Mouse (Mus musculus) kidney, embryonic 16.5 days (tissue): Measurements from ENCODE around the gene A930004D18Rik. TPM values are rescaled to one million over a fixed set of nuclear protein-coding genes. Genes with fewer than 3 reads are reported as not detected.

Source experiments
- ATAC-seq: fragments of 200-750 bp; cut with Nextera tagmentation; 2 replicates; pipeline ENCODE4 v1.8.0; 2017; ENCODE audit warnings: moderate TSS enrichment; ENCODE audit not compliant: low FRiP score, low TSS enrichment
- H3K27ac ChIP-seq: fragments of 300-500 bp; sonication (generic); 2 replicates; pipeline ENCODE4 v1.5.1; 2014; ENCODE audit warnings: low read length
- H3K27me3 ChIP-seq: fragments of 300-500 bp; sonication (generic); 2 replicates; pipeline ENCODE4 v1.6.1; 2014; ENCODE audit warnings: low read length, control low read depth, mixed read lengths; ENCODE audit not compliant: insufficient read depth
- H3K36me3 ChIP-seq: fragments of 300-500 bp; sonication (generic); 2 replicates; pipeline ENCODE4 v1.6.1; 2014; ENCODE audit warnings: low read length, control low read depth, mixed read lengths; ENCODE audit not compliant: insufficient read depth
- H3K4me1 ChIP-seq: fragments of 300-500 bp; sonication (generic); 2 replicates; pipeline ENCODE4 v1.6.1; 2014; ENCODE audit warnings: low read length, control low read depth, mixed read lengths; ENCODE audit not compliant: insufficient read depth
- H3K4me2 ChIP-seq: fragments of 300-500 bp; sonication (generic); replicated peaks from 2 replicates; pipeline ENCODE4 v1.6.1; 2014; ENCODE audit warnings: low read depth, low read length
- H3K4me3 ChIP-seq: fragments of 300-500 bp; sonication (generic); 2 replicates; pipeline ENCODE4 v1.5.1; 2014; ENCODE audit warnings: mild to moderate bottlenecking, low read length
- H3K9ac ChIP-seq: fragments of 300-500 bp; sonication (generic); replicated peaks from 2 replicates; pipeline ENCODE4 v1.6.1; 2014; ENCODE audit warnings: low read length
- H3K9me3 ChIP-seq: fragments of 300-500 bp; sonication (generic); 2 replicates; pipeline ENCODE4 v1.6.1; 2016; ENCODE audit warnings: low read length, control low read depth
- WGBS: fragments of 180-500 bp; shearing (Covaris S2); extraction: QIAGEN DNeasy Blood & Tissue Kit; methylation state at CpG from one replicate; pipeline ENCODE4 v1.1.7; 2014; 5-methylcytosine and 5-hydroxymethylcytosine counted together
- polyA plus RNA-seq: library from polyadenylated mRNA; unstranded; fragments of >200 nt; fragmentation: Nextera tagmentation; extraction: Ambion mirVana; gene quantifications from 2 replicates; pipeline ENCODE4 v1.2.1, GENCODE M21; 2015

The A930004D18Rik gene
- polyA plus RNA-seq, result 14.1 and 16.2 TPM in 2 replicates

DNA sequence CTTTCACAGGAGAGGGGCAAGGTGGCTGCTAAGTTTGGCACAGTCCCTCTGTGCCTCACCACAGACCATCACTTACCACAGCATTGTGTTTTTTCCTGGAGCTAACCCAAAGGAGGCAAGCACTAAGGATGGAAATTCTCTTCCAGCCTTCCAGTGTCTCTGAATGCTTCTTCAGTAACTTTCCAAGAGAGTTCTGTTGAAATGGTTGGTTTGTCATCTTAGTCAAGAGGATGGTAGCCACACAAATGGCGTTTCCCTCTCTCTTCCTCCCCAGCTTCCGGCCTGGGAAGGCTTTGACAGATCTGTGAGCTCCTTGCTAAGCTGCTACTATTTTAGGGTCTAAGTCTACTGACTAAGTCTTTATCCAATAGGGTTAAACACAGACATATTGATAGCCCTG is at the start of gene A930004D18Rik:
Gene A930004D18Rik, minus strand, starts transcription at position 247 of the 400 bp plus-strand sequence.
- no peaks in the 10 kb centered on the region for H3K36me3 ChIP-seq
- WGBS, result 74% methylated on average over 2 of the region's 2 CpGs
- H3K27ac ChIP-seq, result no peak within 1 kb of the TSS; the same call in 1 of the 2 replicates
- H3K4me1 ChIP-seq, result peaks cover 66% of the 10 kb centered on the region
- no peak within 1 kb of the TSS for H3K9ac ChIP-seq
- no peak for ATAC-seq
- H3K4me2 ChIP-seq, result no peak within 1 kb of the TSS
- no peaks in the 10 kb centered on the region for H3K9me3 ChIP-seq
- H3K4me3 ChIP-seq, result no peak within 1 kb of the TSS
- H3K27me3 ChIP-seq, result no peaks in the 10 kb centered on the region

DNA sequence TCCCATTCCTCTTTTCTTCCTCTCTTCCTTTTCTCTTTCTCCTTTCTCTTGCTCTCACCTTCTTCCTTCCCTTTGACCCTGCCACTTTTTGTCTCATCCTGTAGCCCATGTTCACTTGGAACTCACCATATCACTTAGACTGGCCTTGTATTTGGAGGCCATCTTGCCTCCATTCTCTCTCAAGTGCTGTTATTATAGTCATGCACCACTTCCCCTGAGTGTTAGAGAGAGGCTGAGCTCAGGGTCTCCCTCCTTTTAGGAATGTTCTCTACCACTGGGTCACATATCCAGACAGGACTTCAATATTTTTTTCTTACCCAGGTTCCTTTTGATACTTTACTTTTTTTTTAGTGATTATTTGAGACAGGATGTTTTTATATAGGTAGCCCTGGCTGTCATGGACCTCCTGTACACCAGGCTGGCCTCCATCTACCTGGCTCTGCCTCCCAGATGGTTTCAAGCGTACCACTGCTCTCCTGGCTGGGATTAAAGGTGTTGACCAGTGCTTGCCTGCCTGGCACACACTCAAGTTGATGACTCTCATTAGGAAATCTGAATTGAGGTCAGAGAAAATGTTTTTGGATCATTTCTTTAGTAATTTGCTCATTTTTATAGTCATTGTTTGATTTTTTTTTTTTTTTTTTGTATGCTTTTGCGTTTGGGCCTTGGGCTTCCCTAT is 42.8 kb upstream of the A930004D18Rik start:
- Histone ChIP-seq H3K27me3 (no peaks in the 10 kb centered on the region), H3K4me2 (no peak overlapping the region), H3K4me1 (no peaks in the 10 kb centered on the region; the same call in 1 of the 2 replicates), H3K36me3 (peaks cover 45% of the 10 kb centered on the region), H3K9me3 (no peaks in the 10 kb centered on the region), H3K9ac (no peak overlapping the region), H3K4me3 (no peak overlapping the region), H3K27ac (no peak overlapping the region)
- WGBS, result 85% methylated on average over 2 of the region's 2 CpGs
- peak; percentile 61; the same call in 1 of the 2 replicates for ATAC-seq

- peaks cover 4% of the 10 kb centered on the region; the same call in 1 of the 2 replicates for H3K4me1 ChIP-seq
- 77% methylated on average over 2 of the region's 2 CpGs for WGBS
- H3K4me2 ChIP-seq, result no peak overlapping the region
- H3K4me3 ChIP-seq, result no peak overlapping the region
- peaks cover 25% of the 10 kb centered on the region for H3K36me3 ChIP-seq
- H3K27ac ChIP-seq, result no peak overlapping the region
- H3K27me3 ChIP-seq, result no peaks in the 10 kb centered on the region
- no peak overlapping the region for H3K9ac ChIP-seq
- no peaks in the 10 kb centered on the region for H3K9me3 ChIP-seq
- peak; percentile 57; the same call in 1 of the 2 replicates for ATAC-seq
Measured at GRCm38 (mm10) chr2:18071947-18072346, 34.4 kb upstream of the A930004D18Rik start.

DNA sequence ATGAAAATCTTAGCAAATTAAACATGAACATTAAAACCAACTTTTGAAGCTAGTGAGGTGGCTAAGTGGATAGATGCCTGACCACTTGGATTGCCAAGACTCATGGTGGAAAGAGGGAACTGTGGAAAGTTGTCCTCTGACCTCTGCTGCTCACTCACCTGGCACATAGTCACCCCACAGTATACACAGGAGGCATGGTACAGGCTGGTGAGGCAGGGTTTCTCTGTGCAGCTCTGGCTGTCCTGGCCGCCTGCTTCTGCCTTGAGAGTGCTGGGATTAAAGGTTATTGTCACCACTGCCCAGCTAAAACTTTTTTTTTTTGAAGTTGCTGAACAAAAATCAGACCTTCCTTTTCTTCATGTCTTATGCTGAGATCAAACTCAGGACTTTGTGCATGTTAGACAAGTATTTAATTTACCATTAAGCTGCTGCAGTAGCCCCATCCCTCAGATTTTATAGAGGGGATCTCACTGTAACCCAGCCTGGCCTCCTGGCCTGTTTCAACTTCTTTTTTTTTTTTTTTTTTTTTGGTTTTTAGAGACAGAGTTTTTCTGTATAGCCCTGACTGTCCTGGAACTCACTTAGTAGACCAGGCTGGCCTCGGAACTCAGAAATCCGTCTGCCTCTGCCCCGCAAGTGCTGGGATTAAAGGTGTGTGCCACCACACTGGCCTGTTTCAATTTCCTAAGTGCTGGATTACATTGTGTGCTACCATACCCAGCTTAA is 30.7 kb upstream of the A930004D18Rik start:
- Histone ChIP-seq H3K27me3 (no peaks in the 10 kb centered on the region), H3K4me3 (no peak overlapping the region), H3K9ac (no peak overlapping the region), H3K36me3 (0 out of 2 replicates have a peak, but pooled peaks cover 12% of the 10 kb centered on the region), H3K4me1 (peaks cover 15% of the 10 kb centered on the region), H3K4me2 (no peak overlapping the region), H3K9me3 (no peaks in the 10 kb centered on the region), H3K27ac (peak overlapping the region; percentile 43; the same call in 1 of the 2 replicates)
- ATAC-seq, result no peak
- WGBS, result 86% methylated on average over 4 of the region's 4 CpGs

DNA sequence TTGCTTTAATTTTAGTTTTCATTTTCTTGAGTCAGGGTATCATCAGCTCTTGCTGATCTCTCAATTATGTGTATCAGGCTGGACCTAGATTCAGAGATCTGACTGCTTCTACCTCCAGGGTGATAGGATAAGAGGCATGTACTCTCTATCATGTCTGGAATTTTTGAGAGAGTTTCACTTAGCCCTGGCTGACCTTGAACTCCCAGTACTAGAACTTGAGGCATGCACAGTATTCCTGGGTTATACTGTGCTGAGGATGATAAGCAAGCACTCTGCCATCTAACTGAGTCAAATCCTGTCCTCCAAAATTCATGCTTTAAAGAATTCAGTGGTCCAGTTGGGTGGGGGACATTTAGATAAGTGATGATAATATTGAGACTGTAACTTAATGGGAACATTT is 28.9 kb upstream of the A930004D18Rik start:
- Histone ChIP-seq H3K4me2 (peak overlapping the region; percentile 86), H3K9me3 (no peaks in the 10 kb centered on the region), H3K36me3 (0 out of 2 replicates have a peak, but pooled peaks cover 3% of the 10 kb centered on the region), H3K27me3 (no peaks in the 10 kb centered on the region), H3K4me3 (peak overlapping the region; percentile 80), H3K9ac (peak overlapping the region; percentile 99; the same call in 1 of the 2 replicates), H3K27ac (no peak overlapping the region), H3K4me1 (peaks cover 15% of the 10 kb centered on the region)
- no peak for ATAC-seq

GRCm38 (mm10) chr2:18065708-18066030 is 28.1 kb upstream of the A930004D18Rik start:
- no peak for ATAC-seq
- Histone ChIP-seq H3K9me3 (no peaks in the 10 kb centered on the region), H3K4me3 (peak overlapping the region; percentile 80)

DNA sequence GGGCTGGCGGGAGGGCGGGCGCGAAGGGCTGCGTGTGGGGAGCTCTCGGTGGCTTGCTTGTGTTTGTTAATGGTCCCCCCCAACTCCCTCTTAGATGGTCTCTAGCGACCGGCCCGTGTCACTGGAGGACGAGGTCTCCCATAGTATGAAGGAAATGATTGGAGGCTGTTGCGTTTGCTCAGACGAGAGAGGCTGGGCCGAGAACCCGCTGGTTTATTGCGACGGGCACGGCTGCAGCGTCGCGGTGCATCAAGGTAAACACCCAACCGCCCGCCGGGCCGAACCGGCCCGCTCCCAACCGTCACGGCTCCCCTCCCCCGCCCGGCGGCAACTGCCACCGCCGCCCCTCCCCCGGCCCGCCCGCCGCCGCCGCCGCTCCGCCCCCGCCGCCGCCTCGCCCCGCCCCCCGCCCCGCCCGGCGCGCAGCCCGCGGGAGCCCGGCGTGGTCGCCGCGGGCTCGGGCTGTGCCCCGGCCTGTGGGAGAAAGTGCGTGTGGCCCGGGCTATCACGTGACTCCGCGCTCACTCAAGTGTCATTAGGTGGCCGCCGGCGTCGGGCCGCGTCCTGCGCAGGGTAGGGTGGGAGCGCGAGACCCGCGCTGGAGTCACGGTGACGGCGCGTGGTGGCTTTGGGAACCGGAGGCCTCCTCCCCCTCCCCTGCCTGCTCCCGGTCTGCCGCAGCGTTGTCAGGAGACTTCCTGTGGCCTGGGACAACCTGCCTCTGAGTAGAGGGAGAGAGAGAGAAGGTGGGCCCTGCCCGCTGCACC is 27.6 kb upstream of the A930004D18Rik start:
- WGBS, result under 1% methylated on average over 45 of the region's 85 CpGs
- peak; percentile 67 for ATAC-seq
- H3K4me3 ChIP-seq, result peak overlapping the region; percentile 80
- H3K27me3 ChIP-seq, result no peaks in the 10 kb centered on the region
- 0 out of 2 replicates have a peak, but pooled peaks cover 3% of the 10 kb centered on the region for H3K36me3 ChIP-seq
- peak overlapping the region; percentile 99 for H3K9ac ChIP-seq
- peak overlapping the region; percentile 86 for H3K4me2 ChIP-seq
- H3K9me3 ChIP-seq, result no peaks in the 10 kb centered on the region
- peak overlapping the region; percentile 100 for H3K27ac ChIP-seq
- peaks cover 15% of the 10 kb centered on the region for H3K4me1 ChIP-seq

More at GRCm38 (mm10) chr2:18065708-18066030, 28.1 kb upstream of the A930004D18Rik start:
- WGBS, result 4% methylated on average over 6 of the region's 6 CpGs
- H3K9ac ChIP-seq, result peak overlapping the region; percentile 99
- H3K27me3 ChIP-seq, result no peaks in the 10 kb centered on the region
- 0 out of 2 replicates have a peak, but pooled peaks cover 3% of the 10 kb centered on the region for H3K36me3 ChIP-seq
- H3K4me2 ChIP-seq, result peak overlapping the region; percentile 86
- peaks cover 15% of the 10 kb centered on the region for H3K4me1 ChIP-seq
- peak overlapping the region; percentile 100 for H3K27ac ChIP-seq

- Histone ChIP-seq H3K9me3 (no peaks in the 10 kb centered on the region), H3K4me3 (peak overlapping the region; percentile 80), H3K27ac (peak overlapping the region; percentile 100), H3K4me1 (peaks cover 15% of the 10 kb centered on the region), H3K36me3 (0 out of 2 replicates have a peak, but pooled peaks cover 3% of the 10 kb centered on the region), H3K27me3 (no peaks in the 10 kb centered on the region), H3K4me2 (peak overlapping the region; percentile 86), H3K9ac (peak overlapping the region; percentile 99)
- under 1% methylated on average over 40 of the region's 58 CpGs for WGBS
- peak; percentile 96 for ATAC-seq
Measured at GRCm38 (mm10) chr2:18064356-18064858, 26.9 kb upstream of the A930004D18Rik start.

GRCm38 (mm10) chr2:18063763-18064251 is 26.3 kb upstream of the A930004D18Rik start:
- peak; percentile 55 for ATAC-seq
- no peaks in the 10 kb centered on the region for H3K9me3 ChIP-seq
- H3K4me3 ChIP-seq, result peak overlapping the region; percentile 80
- H3K4me1 ChIP-seq, result peaks cover 20% of the 10 kb centered on the region
- H3K36me3 ChIP-seq, result 0 out of 2 replicates have a peak, but pooled peaks cover 3% of the 10 kb centered on the region
- WGBS, result 0% methylated on average over 18 of the region's 18 CpGs
- H3K4me2 ChIP-seq, result peak overlapping the region; percentile 86
- peak overlapping the region; percentile 100 for H3K27ac ChIP-seq
- peak overlapping the region; percentile 99 for H3K9ac ChIP-seq
- H3K27me3 ChIP-seq, result no peaks in the 10 kb centered on the region
